Mouse (Mus musculus): ENCODE data around the gene Afap1. TPM values are rescaled to one million over a fixed set of nuclear protein-coding genes. Genes with fewer than 3 reads are reported as not detected.

The Afap1 gene
- polyA plus RNA-seq, 1 experiment from 2014 or later, result 20.8 TPM

- no peak for ATAC-seq (ENCODE audit: low read depth)
- Histone ChIP-seq H3K36me3 (ENCODE audit: control insufficient read depth, insufficient read depth, low read length) (peaks cover 34% of the 10 kb centered on the region), H3K4me3 (ENCODE audit: low read length) (no peak overlapping the region), H3K4me2 (ENCODE audit: low read depth, low read length) (no peak overlapping the region), H3K27ac (ENCODE audit: low read length) (no peak overlapping the region), H3K27me3 (ENCODE audit: control insufficient read depth, insufficient read depth, low read depth, low read length) (no peaks in the 10 kb centered on the region), H3K4me1 (replicated peaks; ENCODE audit: control insufficient read depth, insufficient read depth, low read length) (no peaks in the 10 kb centered on the region), H3K9ac (ENCODE audit: low read length) (no peak overlapping the region), H3K9me3 (ENCODE audit: control insufficient read depth, low read length) (no peaks in the 10 kb centered on the region)
- WGBS, result 92% methylated on average over 8 of the region's 8 CpGs
These were observed 95.0 kb downstream of the Afap1 start for GRCm38 (mm10) chr5:35988085-35988484.

GRCm38 (mm10) chr5:35989506-35989905 lies 96.4 kb downstream of the Afap1 start:
- no peaks in the 10 kb centered on the region for H3K27me3 ChIP-seq (ENCODE audit: control insufficient read depth, insufficient read depth, low read depth, low read length)
- no peak overlapping the region for H3K9ac ChIP-seq (ENCODE audit: low read length)
- peaks cover 33% of the 10 kb centered on the region for H3K36me3 ChIP-seq (ENCODE audit: control insufficient read depth, insufficient read depth, low read length)
- no peak overlapping the region for H3K27ac ChIP-seq (ENCODE audit: low read length)
- H3K4me3 ChIP-seq (ENCODE audit: low read length), result no peak overlapping the region
- WGBS, result 80% methylated on average over 6 of the region's 6 CpGs
- no peak overlapping the region for H3K4me2 ChIP-seq (ENCODE audit: low read depth, low read length)
- H3K4me1 ChIP-seq (replicated peaks; ENCODE audit: control insufficient read depth, insufficient read depth, low read length), result no peaks in the 10 kb centered on the region
- no peak for ATAC-seq (ENCODE audit: low read depth)
- no peaks in the 10 kb centered on the region for H3K9me3 ChIP-seq (ENCODE audit: control insufficient read depth, low read length)

GRCm38 (mm10) chr5:35989986-35990735 lies 97.0 kb downstream of the Afap1 start:
- Histone ChIP-seq H3K9me3 (ENCODE audit: control insufficient read depth, low read length) (no peaks in the 10 kb centered on the region), H3K27me3 (ENCODE audit: control insufficient read depth, insufficient read depth, low read depth, low read length) (no peaks in the 10 kb centered on the region), H3K4me2 (ENCODE audit: low read depth, low read length) (no peak overlapping the region), H3K27ac (ENCODE audit: low read length) (no peak overlapping the region), H3K4me1 (replicated peaks; ENCODE audit: control insufficient read depth, insufficient read depth, low read length) (no peaks in the 10 kb centered on the region), H3K9ac (ENCODE audit: low read length) (no peak overlapping the region), H3K4me3 (ENCODE audit: low read length) (no peak overlapping the region), H3K36me3 (ENCODE audit: control insufficient read depth, insufficient read depth, low read length) (peaks cover 31% of the 10 kb centered on the region)
- ATAC-seq (ENCODE audit: low read depth), result no peak
- WGBS, result 82% methylated on average over 11 of the region's 11 CpGs

- H3K27me3 ChIP-seq (ENCODE audit: control insufficient read depth, insufficient read depth, low read depth, low read length), result no peaks in the 10 kb centered on the region
- no peak overlapping the region for H3K9ac ChIP-seq (ENCODE audit: low read length)
- no peaks in the 10 kb centered on the region for H3K4me1 ChIP-seq (replicated peaks; ENCODE audit: control insufficient read depth, insufficient read depth, low read length)
- H3K4me2 ChIP-seq (ENCODE audit: low read depth, low read length), result no peak overlapping the region
- H3K4me3 ChIP-seq (ENCODE audit: low read length), result no peak overlapping the region
- WGBS, result 70% methylated on average over 10 of the region's 10 CpGs
- no peak overlapping the region for H3K27ac ChIP-seq (ENCODE audit: low read length)
- peaks cover 13% of the 10 kb centered on the region for H3K36me3 ChIP-seq (ENCODE audit: control insufficient read depth, insufficient read depth, low read length)
- no peak for ATAC-seq (ENCODE audit: low read depth)
- no peaks in the 10 kb centered on the region for H3K9me3 ChIP-seq (ENCODE audit: control insufficient read depth, low read length)
These were observed 110.7 kb downstream of the Afap1 start for GRCm38 (mm10) chr5:36003797-36004196.

GRCm38 (mm10) chr5:36006106-36006505 lies 113.0 kb downstream of the Afap1 start:
- WGBS, result 63% methylated on average over 8 of the region's 8 CpGs
- H3K36me3 ChIP-seq (ENCODE audit: control insufficient read depth, insufficient read depth, low read length), result peaks cover 5% of the 10 kb centered on the region; the same call in 1 of the 2 replicates

GRCm38 (mm10) chr5:36006586-36006985 lies 113.5 kb downstream of the Afap1 start:
- H3K27me3 ChIP-seq (ENCODE audit: control insufficient read depth, insufficient read depth, low read depth, low read length), result no peaks in the 10 kb centered on the region
- WGBS, result 62% methylated on average over 5 of the region's 5 CpGs
- no peak overlapping the region for H3K4me2 ChIP-seq (ENCODE audit: low read depth, low read length)
- no peak for ATAC-seq (ENCODE audit: low read depth)
- H3K4me1 ChIP-seq (replicated peaks; ENCODE audit: control insufficient read depth, insufficient read depth, low read length), result no peaks in the 10 kb centered on the region
- no peaks in the 10 kb centered on the region for H3K9me3 ChIP-seq (ENCODE audit: control insufficient read depth, low read length)
- no peak overlapping the region for H3K9ac ChIP-seq (ENCODE audit: low read length)
- H3K4me3 ChIP-seq (ENCODE audit: low read length), result no peak overlapping the region
- H3K27ac ChIP-seq (ENCODE audit: low read length), result no peak overlapping the region
- H3K36me3 ChIP-seq (ENCODE audit: control insufficient read depth, insufficient read depth, low read length), result peaks cover 3% of the 10 kb centered on the region; the same call in 1 of the 2 replicates

More at GRCm38 (mm10) chr5:36006106-36006505, 113.0 kb downstream of the Afap1 start:
- H3K27ac ChIP-seq (ENCODE audit: low read length), result no peak overlapping the region
- ATAC-seq (ENCODE audit: low read depth), result no peak
- no peaks in the 10 kb centered on the region for H3K27me3 ChIP-seq (ENCODE audit: control insufficient read depth, insufficient read depth, low read depth, low read length)
- no peak overlapping the region for H3K9ac ChIP-seq (ENCODE audit: low read length)
- no peaks in the 10 kb centered on the region for H3K4me1 ChIP-seq (replicated peaks; ENCODE audit: control insufficient read depth, insufficient read depth, low read length)
- H3K4me3 ChIP-seq (ENCODE audit: low read length), result no peak overlapping the region
- no peaks in the 10 kb centered on the region for H3K9me3 ChIP-seq (ENCODE audit: control insufficient read depth, low read length)
- no peak overlapping the region for H3K4me2 ChIP-seq (ENCODE audit: low read depth, low read length)

GRCm38 (mm10) chr5:36007649-36008048 lies 114.5 kb downstream of the Afap1 start:
- no peak overlapping the region for H3K4me3 ChIP-seq (ENCODE audit: low read length)
- no peak overlapping the region for H3K4me2 ChIP-seq (ENCODE audit: low read depth, low read length)
- H3K27ac ChIP-seq (ENCODE audit: low read length), result no peak overlapping the region
- peaks cover 2% of the 10 kb centered on the region; the same call in 1 of the 2 replicates for H3K36me3 ChIP-seq (ENCODE audit: control insufficient read depth, insufficient read depth, low read length)
- H3K9ac ChIP-seq (ENCODE audit: low read length), result no peak overlapping the region
- 73% methylated on average over 10 of the region's 10 CpGs for WGBS
- no peaks in the 10 kb centered on the region for H3K27me3 ChIP-seq (ENCODE audit: control insufficient read depth, insufficient read depth, low read depth, low read length)
- no peaks in the 10 kb centered on the region for H3K4me1 ChIP-seq (replicated peaks; ENCODE audit: control insufficient read depth, insufficient read depth, low read length)
- ATAC-seq (ENCODE audit: low read depth), result no peak
- no peaks in the 10 kb centered on the region for H3K9me3 ChIP-seq (ENCODE audit: control insufficient read depth, low read length)

GRCm38 (mm10) chr5:36009405-36009804 lies 116.3 kb downstream of the Afap1 start:
- Histone ChIP-seq H3K9me3 (ENCODE audit: control insufficient read depth, low read length) (no peaks in the 10 kb centered on the region), H3K36me3 (ENCODE audit: control insufficient read depth, insufficient read depth, low read length) (no peaks in the 10 kb centered on the region), H3K9ac (ENCODE audit: low read length) (no peak overlapping the region), H3K4me3 (ENCODE audit: low read length) (no peak overlapping the region), H3K27me3 (ENCODE audit: control insufficient read depth, insufficient read depth, low read depth, low read length) (no peaks in the 10 kb centered on the region), H3K27ac (ENCODE audit: low read length) (no peak overlapping the region), H3K4me1 (replicated peaks; ENCODE audit: control insufficient read depth, insufficient read depth, low read length) (no peaks in the 10 kb centered on the region), H3K4me2 (ENCODE audit: low read depth, low read length) (no peak overlapping the region)
- no peak for ATAC-seq (ENCODE audit: low read depth)
- WGBS, result 79% methylated on average over 4 of the region's 4 CpGs

GRCm38 (mm10) chr5:36018366-36018765 lies 125.2 kb downstream of the Afap1 start:
- no peak overlapping the region for H3K9ac ChIP-seq (ENCODE audit: low read length)
- no peak overlapping the region for H3K4me3 ChIP-seq (ENCODE audit: low read length)
- no peak overlapping the region for H3K4me2 ChIP-seq (ENCODE audit: low read depth, low read length)
- WGBS, result 78% methylated on average over 3 of the region's 3 CpGs
- H3K36me3 ChIP-seq (ENCODE audit: control insufficient read depth, insufficient read depth, low read length), result peaks cover 2% of the 10 kb centered on the region; the same call in 1 of the 2 replicates
- no peaks in the 10 kb centered on the region for H3K27me3 ChIP-seq (ENCODE audit: control insufficient read depth, insufficient read depth, low read depth, low read length)
- ATAC-seq (ENCODE audit: low read depth), result no peak
- no peaks in the 10 kb centered on the region for H3K9me3 ChIP-seq (ENCODE audit: control insufficient read depth, low read length)
- no peaks in the 10 kb centered on the region for H3K4me1 ChIP-seq (replicated peaks; ENCODE audit: control insufficient read depth, insufficient read depth, low read length)
- H3K27ac ChIP-seq (ENCODE audit: low read length), result no peak overlapping the region
